Mouse (Mus musculus) forebrain, embryonic 16.5 days (tissue): Measurements from ENCODE around the gene Lhx2. TPM values are rescaled to one million over a fixed set of nuclear protein-coding genes. Genes with fewer than 3 reads are reported as not detected.

ENCODE experiments used
- ATAC-seq: fragments of 200-750 bp; cut with Nextera tagmentation; 2 replicates; pipeline ENCODE4 v1.8.0; 2017; ENCODE audit warnings: mild to moderate bottlenecking, moderate library complexity
- H3K27ac ChIP-seq: fragments of 300-500 bp; sonication (generic); 2 replicates; pipeline ENCODE4 v1.5.1; 2014; ENCODE audit warnings: low read length, control low read depth
- H3K27me3 ChIP-seq: fragments of 300-500 bp; sonication (generic); replicated peaks from 2 replicates; pipeline ENCODE4 v1.6.1; 2014; ENCODE audit warnings: low read length; ENCODE audit not compliant: control insufficient read depth, insufficient read depth
- H3K36me3 ChIP-seq: fragments of 300-500 bp; sonication (generic); 2 replicates; pipeline ENCODE4 v1.6.1; 2014; ENCODE audit not compliant: control insufficient read depth, insufficient read depth
- H3K4me1 ChIP-seq: fragments of 300-500 bp; sonication (generic); replicated peaks from 2 replicates; pipeline ENCODE4 v1.6.1; 2014; ENCODE audit warnings: low read length; ENCODE audit not compliant: control insufficient read depth, insufficient read depth
- H3K4me2 ChIP-seq: fragments of 300-500 bp; sonication (generic); 2 replicates; pipeline ENCODE4 v1.6.1; 2014; ENCODE audit warnings: mild to moderate bottlenecking, low read length, control low read depth
- H3K4me3 ChIP-seq: fragments of 300-500 bp; sonication (generic); replicated peaks from 2 replicates; pipeline ENCODE4 v1.5.1; 2014; ENCODE audit warnings: mild to moderate bottlenecking, low read length, control low read depth
- H3K9ac ChIP-seq: fragments of 300-500 bp; sonication (generic); replicated peaks from 2 replicates; pipeline ENCODE4 v1.6.1; 2014; ENCODE audit warnings: low read depth, low read length, control low read depth
- H3K9me3 ChIP-seq: fragments of 300-500 bp; sonication (generic); 2 replicates; pipeline ENCODE4 v1.6.1; 2016; ENCODE audit warnings: low read length; ENCODE audit not compliant: control insufficient read depth
- WGBS: fragments of 180-500 bp; shearing (Covaris S2); extraction: QIAGEN DNeasy Blood & Tissue Kit; methylation state at CpG from one replicate; pipeline ENCODE4 v1.1.7; 2014; 5-methylcytosine and 5-hydroxymethylcytosine counted together
- polyA plus RNA-seq: library from polyadenylated mRNA; unstranded; fragments of >200 nt; fragmentation: Nextera tagmentation; extraction: Ambion mirVana; gene quantifications from 2 replicates; pipeline ENCODE4 v1.2.1, GENCODE M21; 2015

The Lhx2 gene
- polyA plus RNA-seq, 1 experiment from 2014 or later = 69.7 TPM

- Histone ChIP-seq H3K9me3 (no peaks in the 10 kb centered on the region), H3K4me1 (no peaks in the 10 kb centered on the region), H3K36me3 (no peaks in the 10 kb centered on the region), H3K9ac (no peak overlapping the region), H3K4me2 (no peak overlapping the region), H3K4me3 (no peak overlapping the region), H3K27ac (no peak overlapping the region), H3K27me3 (no peaks in the 10 kb centered on the region)
- whole genome bisulfite sequencing = 91% methylated on average over 6 of the region's 6 CpGs
- ATAC-seq = no peak
Measured at GRCm38 (mm10) chr2:38410227-38410626, 71.1 kb downstream of the Lhx2 start.

DNA sequence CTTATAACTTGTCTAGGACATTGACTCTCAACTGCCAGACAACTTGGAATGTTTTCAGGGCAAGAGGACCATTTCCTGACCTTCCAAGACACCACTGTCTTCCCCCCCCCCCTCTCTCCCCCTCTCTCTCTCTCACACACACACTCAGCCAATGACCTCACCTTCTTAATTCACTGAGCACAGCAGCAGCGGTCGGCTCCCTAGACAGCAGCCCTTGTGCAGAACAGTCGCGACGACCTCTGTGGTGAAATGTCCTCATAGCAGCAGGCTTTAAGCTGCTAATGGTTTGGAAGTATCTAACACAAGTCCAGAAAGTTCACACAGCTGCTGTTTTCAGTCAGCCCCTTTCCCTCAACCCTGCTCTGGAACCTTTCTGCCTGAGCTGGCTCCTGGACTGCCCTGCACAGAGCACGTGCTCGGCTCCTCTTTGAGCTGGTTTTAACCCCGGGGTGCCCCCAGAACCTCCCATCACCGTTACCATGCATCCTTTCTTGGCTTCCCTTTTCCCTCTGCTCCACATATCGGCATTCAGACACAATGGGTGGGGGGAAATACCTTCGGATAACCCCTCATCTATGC lies 73.6 kb downstream of the Lhx2 start:
- ATAC-seq = no peak; the same call in 1 of the 2 replicates
- Histone ChIP-seq H3K4me3 (no peak overlapping the region), H3K9ac (no peak overlapping the region), H3K4me2 (no peak overlapping the region), H3K27me3 (no peaks in the 10 kb centered on the region), H3K9me3 (no peaks in the 10 kb centered on the region), H3K36me3 (no peaks in the 10 kb centered on the region), H3K4me1 (no peaks in the 10 kb centered on the region), H3K27ac (no peak overlapping the region)
- 13% methylated on average over 11 of the region's 11 CpGs for WGBS

DNA sequence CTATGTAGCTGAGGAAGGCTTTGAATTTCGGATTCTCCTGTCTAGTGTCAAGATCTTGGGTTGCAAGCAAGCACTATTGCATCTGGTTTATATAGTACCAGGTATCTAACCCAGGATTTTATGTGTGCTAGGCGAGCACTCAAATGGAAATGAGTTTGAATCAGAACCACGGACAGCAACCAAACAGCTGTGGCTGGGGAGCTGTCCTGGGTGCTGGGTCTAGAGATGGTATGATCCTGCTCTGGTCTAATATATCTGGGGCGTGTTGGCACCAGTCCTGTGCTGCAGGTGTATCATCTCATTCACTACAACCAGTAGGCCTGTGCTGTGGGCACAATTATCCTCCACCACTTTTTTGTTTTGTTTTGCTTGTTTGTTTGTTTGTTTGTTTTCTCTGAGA lies 78.9 kb downstream of the Lhx2 start:
- Histone ChIP-seq H3K4me3 (no peak overlapping the region), H3K27ac (no peak overlapping the region), H3K4me2 (no peak overlapping the region), H3K36me3 (no peaks in the 10 kb centered on the region), H3K27me3 (no peaks in the 10 kb centered on the region), H3K9me3 (no peaks in the 10 kb centered on the region), H3K4me1 (no peaks in the 10 kb centered on the region), H3K9ac (no peak overlapping the region)
- no peak for ATAC-seq
- WGBS = 23% methylated on average over 4 of the region's 4 CpGs

Other genes starting within 250 kb of the Lhx2 start
- 15.1 and 19.5 TPM in 2 replicates for gene Dennd1a, start 51.9 kb upstream of the Lhx2 start, polyA plus RNA-seq
- gene Nek6, start 172.4 kb downstream of the Lhx2 start, polyA plus RNA-seq = 87.6 and 105 TPM in 2 replicates